Mouse (Mus musculus): ENCODE measurements around the gene 2210016F16Rik. TPM values are rescaled to one million over a fixed set of nuclear protein-coding genes. Genes with fewer than 3 reads are reported as not detected.
"Not testable (repeated sequence)": the region's sequence is repeated elsewhere in the genome, so short reads cannot be mapped to it uniquely, and the experiment has no call there.

Gene 2210016F16Rik
- total and polyA plus RNA-seq, 3 experiments: 21.0 to 40.7 (median 38.2) TPM

DNA sequence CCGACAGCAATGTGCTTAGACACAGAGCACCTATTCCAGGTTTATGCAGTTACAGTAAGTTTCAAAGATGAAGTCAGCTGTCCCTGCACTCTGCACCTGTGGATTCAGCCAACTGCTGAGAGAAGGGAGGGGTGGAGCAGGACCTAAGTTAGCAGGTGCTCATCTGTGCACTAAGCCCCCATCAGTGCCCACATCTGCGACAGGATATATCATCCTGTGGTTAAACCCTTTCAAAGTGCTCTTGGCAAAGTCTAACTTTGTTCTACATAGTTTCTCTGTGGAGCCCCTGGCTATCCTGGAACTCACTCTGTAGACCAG is 11.9 kb downstream of the 2210016F16Rik start:
- DNase-seq: no peak

DNA sequence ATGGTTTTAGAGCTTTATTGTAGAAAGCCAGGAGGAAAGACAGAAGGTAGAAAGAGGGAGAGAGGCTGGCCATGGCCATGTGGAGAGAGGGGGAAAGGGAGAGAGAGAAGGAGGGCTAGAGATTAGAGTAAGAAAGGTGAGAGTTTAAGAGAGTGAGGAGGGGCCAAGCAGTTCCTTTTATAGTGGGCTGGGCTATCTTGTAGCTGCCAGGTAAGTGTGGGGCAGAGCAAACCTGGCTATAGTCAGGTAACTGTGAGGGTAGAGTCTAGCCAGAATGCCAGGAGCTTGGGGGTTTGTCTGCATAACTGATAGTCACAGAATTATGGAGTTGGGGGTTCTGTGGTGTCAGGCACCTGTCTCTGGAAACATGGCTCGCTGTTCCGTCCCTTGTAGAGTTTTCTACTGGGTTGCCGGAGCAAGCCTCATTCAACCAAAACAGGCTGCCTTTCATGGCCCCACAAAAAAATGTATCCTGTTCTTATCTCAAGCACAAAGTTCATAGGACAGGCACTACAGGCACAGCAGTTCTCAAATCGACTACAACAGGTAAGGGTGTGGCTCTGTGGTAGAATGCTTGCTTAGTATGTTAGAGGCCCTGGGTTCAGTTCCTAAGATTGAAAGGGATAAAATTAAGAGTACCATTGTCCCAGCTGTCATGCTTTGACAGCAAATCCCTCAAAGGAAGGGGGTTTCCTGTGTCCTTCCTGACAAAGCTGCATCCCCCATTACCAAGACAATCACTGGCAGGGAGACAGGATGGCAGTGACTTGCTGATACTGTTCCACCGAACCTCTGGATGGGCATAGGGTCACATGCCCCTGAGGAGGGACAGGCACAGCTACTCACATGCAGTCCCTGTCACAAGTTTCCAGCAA is 12.5 kb downstream of the 2210016F16Rik start:
- DNase-seq: no peak

GRCm38 (mm10) chr13:58368835-58369234 is 16.2 kb downstream of the 2210016F16Rik start:
- no peak for DNase-seq

GRCm38 (mm10) chr13:58367641-58368040 is 17.4 kb downstream of the 2210016F16Rik start:
- no peak for DNase-seq

DNA sequence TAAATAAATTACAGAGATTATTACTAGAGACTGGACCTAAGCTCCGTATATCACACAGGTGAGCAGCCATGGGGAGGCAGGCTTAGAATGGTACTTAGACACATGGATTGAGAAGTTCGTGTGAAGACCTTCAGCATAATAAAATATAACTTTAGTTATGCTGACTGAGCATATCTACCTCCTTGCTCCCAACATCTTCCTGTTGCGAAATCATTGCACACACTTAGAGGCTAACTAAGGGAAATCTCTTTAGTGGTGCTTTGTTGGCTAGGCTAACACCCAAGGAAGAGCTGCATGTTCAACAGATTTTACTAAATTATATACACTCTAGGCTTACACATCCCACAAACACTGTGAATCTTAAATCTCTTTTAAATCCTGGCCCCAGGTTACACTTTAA is 18.7 kb downstream of the 2210016F16Rik start:
- no peak for DNase-seq

- DNase-seq: not testable (repeated sequence)
Measured at GRCm38 (mm10) chr13:58365179-58365578, 19.8 kb downstream of the 2210016F16Rik start.

DNA sequence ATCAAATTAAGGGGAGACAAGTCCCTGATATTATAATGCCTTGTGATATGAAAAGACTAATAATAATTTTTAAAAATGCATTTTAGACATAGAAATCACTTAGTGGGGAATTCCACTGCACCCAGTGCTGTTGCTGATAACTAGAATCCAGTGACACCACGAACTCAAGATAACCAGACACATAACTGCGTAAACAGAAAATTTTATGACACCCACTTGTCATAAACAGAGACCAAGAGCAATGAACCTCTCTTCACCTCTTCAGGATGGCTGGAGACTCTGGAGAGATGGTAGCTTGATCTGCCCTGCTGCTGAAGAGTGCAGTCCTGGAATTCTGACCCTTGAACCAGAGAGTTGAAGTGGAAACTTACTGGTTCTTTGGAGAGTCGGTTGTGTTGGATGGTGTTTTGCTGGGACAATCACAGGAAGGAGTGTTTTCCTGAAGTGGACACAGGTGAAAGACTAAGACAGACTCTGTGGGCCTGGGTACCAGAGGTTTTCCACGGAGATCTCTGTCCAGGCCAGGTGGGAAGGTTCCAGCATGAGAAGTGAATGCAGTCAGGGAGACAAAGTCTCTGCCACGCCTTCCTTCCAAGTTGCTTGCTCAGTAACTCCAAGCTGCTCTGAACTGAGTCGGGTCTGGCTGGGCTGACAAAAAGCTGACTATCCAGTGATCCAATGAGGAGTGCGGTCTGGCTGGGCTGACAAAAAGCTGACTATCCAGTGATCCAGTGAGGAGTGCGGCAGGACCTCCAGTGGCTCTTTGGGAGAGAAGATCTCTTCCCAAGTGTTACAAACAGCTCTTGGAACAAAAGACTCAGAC is 20.5 kb downstream of the 2210016F16Rik start:
- no peak for DNase-seq

- DNase-seq: no peak
Measured at GRCm38 (mm10) chr13:58359304-58359653, 25.7 kb downstream of the 2210016F16Rik start.

GRCm38 (mm10) chr13:58358629-58359303 is 26.3 kb downstream of the 2210016F16Rik start, which contains the start of gene Kif27:
TSS of gene Kif27 (minus strand) at chr13:58359122.
- DNase-seq: peak; percentile 92

GRCm38 (mm10) chr13:58352996-58353395 is 32.0 kb downstream of the 2210016F16Rik start:
- no peak for DNase-seq

DNA sequence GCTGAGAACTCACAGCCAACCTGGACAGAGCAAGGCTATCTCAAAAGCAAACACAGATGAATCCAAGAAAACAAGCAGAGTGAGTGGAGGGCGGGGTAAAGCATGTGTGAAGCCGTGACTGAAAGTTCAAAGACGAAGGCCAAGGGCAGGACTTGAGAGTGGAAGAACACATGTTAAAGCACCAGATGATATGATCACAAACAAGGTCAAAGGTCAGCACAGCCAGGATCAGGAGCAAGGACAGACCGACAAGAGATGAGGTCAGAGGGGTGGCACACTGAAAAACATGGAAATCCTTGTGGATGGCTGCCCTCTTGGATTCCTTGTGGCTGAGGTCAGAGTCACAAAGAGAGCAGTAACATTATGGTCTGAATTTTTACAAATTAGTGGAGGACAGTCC is 34.4 kb downstream of the 2210016F16Rik start:
- DNase-seq: peak; percentile 9

DNA sequence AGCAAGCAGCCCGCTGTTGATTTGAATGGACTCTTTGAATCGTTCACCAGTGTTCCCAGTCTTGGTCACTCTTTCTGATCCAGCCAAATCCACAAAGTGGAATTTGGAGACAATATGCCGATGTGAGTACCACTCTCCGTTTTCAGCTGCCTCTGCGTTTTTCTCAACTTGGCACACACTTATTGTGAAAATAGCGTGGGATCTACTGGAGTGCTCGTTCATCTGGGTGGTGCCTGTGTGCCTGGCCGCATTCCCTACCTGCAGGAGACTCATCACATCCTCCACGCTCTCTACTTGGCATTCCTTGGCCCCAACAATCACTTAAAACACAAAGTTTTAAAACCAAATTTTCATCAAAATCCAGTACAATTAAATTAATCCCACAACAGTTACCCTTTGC is 40.5 kb downstream of the 2210016F16Rik start:
- no peak for DNase-seq

DNA sequence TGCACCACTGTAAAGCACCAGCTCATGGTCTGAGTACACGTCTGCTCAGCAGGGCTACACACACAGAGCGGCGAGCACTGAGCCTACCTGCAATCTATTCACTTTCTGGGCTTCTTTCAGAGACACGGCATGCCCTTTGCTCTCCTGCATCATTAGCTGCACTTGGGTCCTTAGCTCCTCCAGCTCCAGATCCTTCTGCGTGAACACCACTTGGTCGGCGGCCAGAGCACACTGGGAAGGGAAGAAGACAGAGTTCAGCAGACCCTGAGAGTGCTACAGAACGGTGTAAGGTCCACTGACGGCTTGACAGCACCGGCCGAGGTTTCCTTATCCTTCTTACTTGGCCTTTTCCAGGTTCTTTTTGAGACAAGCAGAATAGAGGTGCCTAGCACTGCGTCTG is 47.6 kb downstream of the 2210016F16Rik start:
- DNase-seq: no peak

DNA sequence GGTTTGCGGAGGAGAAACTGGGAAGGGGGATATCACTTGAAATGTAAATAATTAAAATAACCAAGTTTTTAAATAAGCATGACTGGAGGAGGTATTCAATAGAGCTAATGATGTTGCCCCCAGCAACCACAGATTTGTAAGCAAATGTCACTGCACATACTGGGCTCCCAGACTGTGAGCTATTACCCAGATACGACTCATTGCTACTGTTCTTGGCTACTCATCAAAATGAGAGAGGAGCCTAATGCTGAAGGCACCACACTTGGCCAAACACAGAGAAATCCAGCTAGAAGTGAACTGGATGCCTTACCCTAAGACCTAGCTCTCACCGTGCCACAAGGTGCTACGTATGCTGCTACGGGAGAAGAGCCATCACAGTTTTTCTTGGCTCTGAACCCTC is 50.9 kb downstream of the 2210016F16Rik start:
- no peak for DNase-seq

Small RNA genes within 50 kb of the gene (microRNA-seq; reads per million reads assigned to microRNA genes)
- 250 to 303 reads per million in 2 experiments for gene Mir7-1

Other genes starting within 250 kb of the 2210016F16Rik start
- 10 to 100 TPM; 55.1 to 69.8 TPM for gene Idnk, start 227.6 kb downstream of the 2210016F16Rik start, total RNA-seq (2021)
- 11.0 and 15.3 TPM in 2 replicates for gene Idnk, start 227.6 kb downstream of the 2210016F16Rik start, polyA plus RNA-seq (2012; rRNA removed)
- gene Ubqln1, start 169.6 kb downstream of the 2210016F16Rik start, total RNA-seq (2021): 100 to 1,000 TPM; 112 to 159 TPM
- 164 and 166 TPM in 2 replicates for gene Ubqln1, start 169.6 kb downstream of the 2210016F16Rik start, polyA plus RNA-seq (2012; rRNA removed)
- 10 to 100 TPM; 48.1 to 53.5 TPM for gene Gkap1, start 109.5 kb downstream of the 2210016F16Rik start, total RNA-seq (2021)
- 12.1 and 20.3 TPM in 2 replicates for gene Gkap1, start 109.5 kb downstream of the 2210016F16Rik start, polyA plus RNA-seq (2012; rRNA removed)
- 1 to 10 TPM in 1 of 2 experiments, under 1 TPM in 1; 0.63 to 1.1 TPM for gene Kif27, start 26.1 kb downstream of the 2210016F16Rik start, total RNA-seq (2021)
- 0.08 and 0.11 TPM in 2 replicates for gene Kif27, start 26.1 kb downstream of the 2210016F16Rik start, polyA plus RNA-seq (2012; rRNA removed)
- gene Rmi1, start 17.0 kb upstream of the 2210016F16Rik start, total RNA-seq (2021): 10 to 100 TPM; 18.5 to 19.3 TPM
- 15.3 and 18.2 TPM in 2 replicates for gene Rmi1, start 17.0 kb upstream of the 2210016F16Rik start, polyA plus RNA-seq (2012; rRNA removed)
- gene Hnrnpk, start 18.1 kb upstream of the 2210016F16Rik start, total RNA-seq (2021): 1,000 to 10,000 TPM in 1 of 2 experiments, 100 to 1,000 TPM in 1; 778 to 1,173 TPM
- gene Hnrnpk, start 18.1 kb upstream of the 2210016F16Rik start, polyA plus RNA-seq (2012; rRNA removed): 178 and 197 TPM in 2 replicates
- not detected for gene Slc28a3, start 225.7 kb upstream of the 2210016F16Rik start, total RNA-seq (2021)
- gene Slc28a3, start 225.7 kb upstream of the 2210016F16Rik start, polyA plus RNA-seq (2012; rRNA removed): 0.02 TPM in 1 of 2 replicates, not detected in the other

Measured in adrenal gland, adult 2 months (tissue).